Mouse (Mus musculus) liver, embryonic 15.5 days (tissue): ENCODE data around the gene Jph4. TPM values are rescaled to one million over a fixed set of nuclear protein-coding genes. Genes with fewer than 3 reads are reported as not detected.

Source experiments
- ATAC-seq: fragments of 200-750 bp; cut with Nextera tagmentation; 2 replicates; pipeline ENCODE4 v1.8.0; 2017; ENCODE audit warnings: moderate number of reproducible peaks, mild to moderate bottlenecking, moderate library complexity; ENCODE audit not compliant: insufficient read depth
- H3K27ac ChIP-seq: fragments of 300-500 bp; sonication (generic); replicated peaks from 2 replicates; pipeline ENCODE4 v1.5.1; 2015; ENCODE audit warnings: mild to moderate bottlenecking, inconsistent platforms
- H3K27me3 ChIP-seq: fragments of 300-500 bp; sonication (generic); 2 replicates; pipeline ENCODE4 v1.6.1; 2015; ENCODE audit warnings: mild to moderate bottlenecking, inconsistent platforms
- H3K36me3 ChIP-seq: fragments of 300-500 bp; sonication (generic); replicated peaks from 2 replicates; pipeline ENCODE4 v1.6.1; 2015; ENCODE audit warnings: moderate library complexity, mild to moderate bottlenecking, inconsistent platforms
- H3K4me1 ChIP-seq: fragments of 300-500 bp; sonication (generic); replicated peaks from 2 replicates; pipeline ENCODE4 v1.6.1; 2015; ENCODE audit warnings: inconsistent platforms
- H3K4me2 ChIP-seq: fragments of 300-500 bp; sonication (generic); 2 replicates; pipeline ENCODE4 v1.6.1; 2015; ENCODE audit warnings: moderate library complexity, mild to moderate bottlenecking, inconsistent platforms
- H3K4me3 ChIP-seq: fragments of 300-500 bp; sonication (generic); replicated peaks from 2 replicates; pipeline ENCODE4 v1.5.1; 2015; ENCODE audit warnings: mild to moderate bottlenecking, inconsistent platforms
- H3K9ac ChIP-seq: fragments of 300-500 bp; sonication (generic); 2 replicates; pipeline ENCODE4 v1.6.1; 2015; ENCODE audit warnings: moderate library complexity, mild to moderate bottlenecking, inconsistent platforms
- H3K9me3 ChIP-seq: fragments of 300-500 bp; sonication (generic); replicated peaks from 2 replicates; pipeline ENCODE4 v1.6.1; 2016; ENCODE audit warnings: inconsistent platforms
- WGBS: fragments of 180-500 bp; shearing (Covaris S2); methylation state at CpG from one replicate; pipeline ENCODE4 v1.1.7; 2015; ENCODE audit warnings: mixed read lengths; ENCODE audit not compliant: insufficient replicate concordance; 5-methylcytosine and 5-hydroxymethylcytosine counted together
- polyA plus RNA-seq: library from polyadenylated mRNA; unstranded; fragments of >200 nt; fragmentation: Nextera tagmentation; extraction: Ambion mirVana; gene quantifications from 2 replicates; pipeline ENCODE4 v1.2.1, GENCODE M21; 2015

Jph4 gene
- polyA plus RNA-seq, 1 experiment from 2014 or later = 0.02 TPM

DNA sequence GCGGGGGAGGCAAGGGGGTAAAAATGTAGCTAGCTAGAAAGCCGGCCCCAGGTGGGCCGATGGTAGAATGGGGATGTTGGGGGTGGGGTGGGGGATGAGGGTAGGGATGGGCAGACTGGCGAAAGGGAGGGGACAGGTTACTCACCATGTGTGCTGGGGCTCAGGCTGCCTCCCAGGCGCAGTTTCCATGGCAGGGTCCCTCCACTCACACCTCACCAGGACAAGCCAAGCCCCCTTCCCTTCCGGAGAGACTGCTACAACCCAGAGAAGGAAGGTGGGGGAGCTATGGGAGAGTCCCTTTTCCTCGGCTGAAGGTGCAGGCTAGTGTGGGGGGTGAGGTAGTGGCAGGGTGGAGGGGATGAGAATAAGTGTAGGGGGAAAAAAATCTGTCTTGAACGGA is 889 bp downstream of the Jph4 start:
- ATAC-seq = no peak

DNA sequence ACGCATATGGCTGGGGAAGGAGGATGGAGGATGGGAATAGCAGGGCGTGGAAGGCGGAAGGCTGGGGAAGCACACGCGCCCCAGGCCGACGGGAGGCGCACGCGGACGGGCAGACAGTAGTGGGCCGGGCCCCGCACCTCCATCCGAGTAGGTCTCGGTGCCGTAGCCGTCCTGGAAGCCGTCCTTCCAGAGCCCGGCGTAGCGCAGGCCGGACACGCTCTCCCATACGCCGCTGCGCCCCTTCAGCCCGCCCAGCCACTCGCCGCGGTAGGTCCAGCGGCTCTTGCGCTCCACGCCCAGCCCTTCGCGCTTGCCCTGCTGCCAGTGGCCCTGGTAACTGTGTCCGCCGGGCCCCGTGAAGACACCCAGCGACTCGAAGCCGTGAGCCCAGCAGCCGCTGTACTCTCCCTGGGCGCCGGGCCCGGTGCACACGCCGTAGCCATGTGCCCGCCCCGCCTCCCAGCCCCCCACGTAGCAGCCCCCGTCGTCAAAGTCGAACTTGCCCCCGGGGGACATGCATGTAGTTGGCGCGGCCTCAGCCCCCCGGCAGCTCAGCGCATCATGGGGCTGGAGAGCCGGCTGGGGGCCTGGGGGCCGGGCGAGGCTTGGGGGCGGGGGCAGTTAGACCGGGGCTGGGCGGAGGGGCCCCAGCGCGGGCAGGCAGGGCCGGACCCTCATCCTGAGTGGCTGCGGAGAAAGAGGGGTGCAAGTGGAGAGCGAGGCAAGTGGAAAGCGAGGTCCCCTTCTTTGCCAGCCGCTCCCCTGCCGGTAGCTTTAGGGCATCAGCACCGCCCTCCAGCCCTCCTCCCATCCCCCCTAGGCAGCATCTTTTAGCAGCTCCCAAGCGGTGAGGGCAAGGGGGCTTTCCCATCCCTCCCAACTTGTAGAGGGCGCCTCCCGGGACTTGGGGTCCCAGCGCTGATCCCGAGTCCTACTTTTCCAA is 1.7 kb downstream of the Jph4 start:
- H3K9ac ChIP-seq = no peak overlapping the region
- H3K27me3 ChIP-seq = peaks cover 85% of the 10 kb centered on the region
- no peaks in the 10 kb centered on the region for H3K36me3 ChIP-seq
- peak overlapping the region; percentile 47 for H3K4me3 ChIP-seq
- ATAC-seq = no peak
- 1% methylated on average over 75 of the region's 78 CpGs for WGBS
- H3K4me1 ChIP-seq = peaks cover 11% of the 10 kb centered on the region
- no peaks in the 10 kb centered on the region for H3K9me3 ChIP-seq
- H3K27ac ChIP-seq = no peak overlapping the region
- H3K4me2 ChIP-seq = peak overlapping the region; percentile 67

More for the DNA sequence above, 889 bp downstream of the Jph4 start:
- 5% methylated on average over 8 of the region's 8 CpGs for WGBS
- Histone ChIP-seq H3K9ac (no peak overlapping the region), H3K36me3 (no peaks in the 10 kb centered on the region), H3K4me3 (no peak overlapping the region), H3K4me2 (no peak overlapping the region), H3K27ac (no peak overlapping the region), H3K27me3 (peaks cover 77% of the 10 kb centered on the region), H3K9me3 (no peaks in the 10 kb centered on the region), H3K4me1 (peaks cover 11% of the 10 kb centered on the region)

DNA sequence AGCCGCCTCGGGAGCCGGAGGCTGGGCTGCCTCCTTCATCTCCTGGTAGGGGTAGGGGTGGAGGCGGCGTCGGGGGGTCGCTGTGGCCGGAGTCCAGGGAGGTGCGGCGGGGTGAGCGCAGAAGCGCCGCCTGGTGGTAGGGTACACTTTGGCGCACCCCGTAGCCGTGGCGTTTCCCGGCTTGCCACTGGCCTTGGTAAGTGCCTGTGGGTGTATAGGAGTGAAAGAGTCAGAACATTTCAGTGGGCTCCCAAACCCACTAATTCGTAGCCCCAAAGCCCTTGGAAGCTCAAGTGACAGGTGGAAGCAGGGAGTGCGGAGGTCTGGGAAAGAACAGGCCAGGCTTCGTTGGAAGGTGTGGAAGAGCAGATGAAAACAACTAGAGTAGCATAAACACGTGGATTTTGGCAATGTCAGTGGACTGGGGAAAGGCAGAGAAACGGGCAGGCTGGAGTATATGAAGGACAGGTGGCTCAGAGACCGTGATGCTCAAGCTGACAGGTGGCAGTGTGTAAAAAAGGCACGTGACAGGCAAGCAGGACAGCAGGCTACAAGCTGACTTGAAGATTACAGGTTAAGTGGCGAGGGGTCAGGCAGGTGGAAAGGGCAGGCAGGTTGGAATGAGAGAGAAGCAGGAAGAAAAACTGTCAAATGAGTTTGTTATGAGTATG is 2.6 kb downstream of the Jph4 start:
- H3K4me1 ChIP-seq = peaks cover 11% of the 10 kb centered on the region
- H3K27ac ChIP-seq = no peak overlapping the region
- no peaks in the 10 kb centered on the region for H3K36me3 ChIP-seq
- H3K4me3 ChIP-seq = peak overlapping the region; percentile 47; the same call in 1 of the 2 replicates
- peaks cover 94% of the 10 kb centered on the region for H3K27me3 ChIP-seq
- no peaks in the 10 kb centered on the region for H3K9me3 ChIP-seq
- 7% methylated on average over 26 of the region's 26 CpGs for WGBS
- ATAC-seq = no peak
- no peak overlapping the region for H3K4me2 ChIP-seq
- H3K9ac ChIP-seq = no peak overlapping the region

DNA sequence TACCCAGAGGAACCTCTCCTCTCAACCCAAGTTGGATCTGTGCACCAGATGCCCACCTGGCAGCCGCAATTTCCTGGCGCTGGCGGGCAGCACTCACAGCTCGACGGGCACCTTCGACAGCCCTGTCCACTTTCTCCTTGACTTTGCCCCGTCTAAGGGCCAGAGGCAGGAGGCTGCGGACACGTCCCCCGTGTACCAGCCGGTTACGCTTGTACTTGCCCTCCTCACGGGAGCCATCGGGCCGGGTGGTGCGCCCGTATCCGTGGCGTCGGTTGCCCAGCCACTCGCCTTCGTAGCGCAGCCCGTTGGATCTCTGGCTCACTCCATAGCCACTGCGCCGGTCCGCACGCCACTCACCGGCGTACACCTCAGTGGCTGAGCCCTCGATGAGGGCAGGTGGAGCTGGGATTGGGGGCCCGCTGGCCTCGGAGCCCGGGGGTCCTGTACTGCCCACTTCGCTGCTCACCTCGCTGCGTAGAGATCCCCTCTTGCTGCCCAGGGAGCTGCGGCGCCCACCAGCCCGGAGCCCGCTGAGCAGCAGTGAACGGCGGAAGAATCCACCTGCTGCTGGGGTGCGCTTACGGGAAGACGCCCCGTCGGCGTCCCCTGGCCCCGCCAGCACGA is 3.3 kb downstream of the Jph4 start:
- Histone ChIP-seq H3K9me3 (no peaks in the 10 kb centered on the region), H3K9ac (no peak overlapping the region), H3K27me3 (peaks cover 100% of the 10 kb centered on the region), H3K4me2 (no peak overlapping the region), H3K27ac (no peak overlapping the region), H3K4me3 (no peak overlapping the region), H3K36me3 (no peaks in the 10 kb centered on the region), H3K4me1 (peaks cover 11% of the 10 kb centered on the region)
- WGBS = 67% methylated on average over 51 of the region's 51 CpGs
- ATAC-seq = no peak

DNA sequence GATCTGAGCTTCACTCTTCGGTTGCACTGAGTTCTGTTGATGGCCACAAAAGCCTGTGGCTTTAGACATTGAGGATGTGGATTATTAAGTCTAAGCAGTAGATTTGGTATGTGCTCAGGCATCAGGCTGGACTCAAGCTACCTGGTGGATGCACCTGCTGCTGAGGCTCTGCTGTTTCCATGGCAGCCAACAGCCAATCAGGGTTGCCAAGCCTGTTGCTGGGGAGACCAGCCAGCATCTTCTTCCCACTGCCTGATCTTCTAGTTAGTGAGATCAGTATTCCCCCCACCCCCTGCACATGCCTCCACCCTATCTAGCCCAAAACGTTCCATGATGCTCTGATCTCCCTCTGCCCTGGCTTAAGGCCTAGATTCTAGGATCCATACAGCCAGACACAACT is 5.0 kb downstream of the Jph4 start:
- Histone ChIP-seq H3K9me3 (no peaks in the 10 kb centered on the region), H3K4me2 (no peak overlapping the region), H3K4me3 (no peak overlapping the region), H3K27me3 (peaks cover 91% of the 10 kb centered on the region), H3K27ac (no peak overlapping the region), H3K36me3 (no peaks in the 10 kb centered on the region), H3K4me1 (peaks cover 15% of the 10 kb centered on the region), H3K9ac (no peak overlapping the region)
- WGBS = 43% methylated on average over 2 of the region's 2 CpGs
- no peak for ATAC-seq

DNA sequence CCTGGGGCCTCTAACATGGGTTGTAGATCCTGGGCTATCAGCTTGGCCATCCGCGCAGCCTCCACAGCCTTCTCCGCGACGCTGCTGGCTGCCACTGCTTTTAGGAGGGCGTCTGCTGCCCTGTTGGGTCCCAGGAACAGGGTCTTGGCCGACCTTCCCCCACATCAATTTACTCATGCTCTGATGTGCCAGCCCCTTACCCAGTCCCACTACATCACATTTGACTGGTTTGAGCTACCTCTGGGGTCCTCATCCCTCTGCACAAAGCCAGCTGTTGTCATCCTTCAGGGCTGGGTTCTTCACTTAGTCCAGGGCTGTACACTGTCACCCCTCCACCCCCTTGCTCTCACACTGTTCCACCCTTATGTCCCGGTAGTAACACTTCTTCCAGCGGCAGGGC is 6.7 kb downstream of the Jph4 start:
- peaks cover 30% of the 10 kb centered on the region for H3K4me1 ChIP-seq
- no peak overlapping the region for H3K4me3 ChIP-seq
- 22% methylated on average over 9 of the region's 9 CpGs for WGBS
- ATAC-seq = no peak
- no peak overlapping the region for H3K9ac ChIP-seq
- H3K36me3 ChIP-seq = no peaks in the 10 kb centered on the region
- H3K4me2 ChIP-seq = no peak overlapping the region
- H3K27ac ChIP-seq = no peak overlapping the region
- peaks cover 74% of the 10 kb centered on the region for H3K27me3 ChIP-seq
- H3K9me3 ChIP-seq = no peaks in the 10 kb centered on the region

DNA sequence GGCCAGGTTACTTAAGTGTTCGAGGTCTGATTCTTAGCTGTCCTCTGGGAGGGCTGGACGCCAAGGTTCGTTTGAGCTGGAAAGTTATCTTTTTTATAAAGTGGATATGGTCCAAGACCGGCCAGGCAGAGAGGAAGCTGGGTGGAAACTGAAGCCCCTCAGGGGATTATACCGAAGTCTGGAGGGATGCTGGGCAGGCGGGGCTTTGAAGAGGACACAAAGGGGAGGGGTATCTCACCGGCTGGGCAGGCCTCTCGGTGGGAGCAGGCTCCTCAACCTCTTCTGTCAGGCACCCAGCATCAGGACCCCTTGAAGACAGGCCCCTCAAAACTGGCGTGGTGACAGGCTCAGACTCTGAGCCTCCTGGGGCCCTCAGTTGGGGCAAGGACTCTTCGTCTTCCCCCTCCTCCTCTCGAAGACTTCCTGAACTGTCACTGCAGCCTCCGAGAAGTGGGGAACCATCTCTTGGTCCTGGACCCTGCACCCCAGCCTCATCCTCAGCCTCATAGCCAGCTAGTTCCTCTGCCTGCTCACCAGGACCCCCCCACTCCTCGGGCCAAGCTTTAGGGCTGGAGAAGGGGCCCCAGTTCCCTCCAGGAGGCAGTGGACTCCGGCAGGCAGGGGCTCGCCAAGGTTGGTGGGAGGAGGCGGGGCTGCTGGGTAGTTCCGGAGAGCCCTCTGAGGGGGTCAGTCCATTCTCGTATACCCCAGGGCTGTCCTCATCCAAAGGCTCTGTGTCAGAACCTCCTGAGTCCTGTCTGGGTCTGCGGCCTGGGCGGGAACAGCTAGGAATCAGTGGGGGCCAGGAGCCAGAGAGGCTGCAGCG is 7.5 kb downstream of the Jph4 start:
- WGBS = 20% methylated on average over 21 of the region's 21 CpGs
- Histone ChIP-seq H3K36me3 (no peaks in the 10 kb centered on the region; the same call in 1 of the 2 replicates), H3K4me3 (no peak overlapping the region), H3K4me2 (no peak overlapping the region), H3K4me1 (peaks cover 24% of the 10 kb centered on the region), H3K27ac (no peak overlapping the region), H3K27me3 (peaks cover 66% of the 10 kb centered on the region), H3K9me3 (no peaks in the 10 kb centered on the region), H3K9ac (no peak overlapping the region)
- ATAC-seq = no peak

DNA sequence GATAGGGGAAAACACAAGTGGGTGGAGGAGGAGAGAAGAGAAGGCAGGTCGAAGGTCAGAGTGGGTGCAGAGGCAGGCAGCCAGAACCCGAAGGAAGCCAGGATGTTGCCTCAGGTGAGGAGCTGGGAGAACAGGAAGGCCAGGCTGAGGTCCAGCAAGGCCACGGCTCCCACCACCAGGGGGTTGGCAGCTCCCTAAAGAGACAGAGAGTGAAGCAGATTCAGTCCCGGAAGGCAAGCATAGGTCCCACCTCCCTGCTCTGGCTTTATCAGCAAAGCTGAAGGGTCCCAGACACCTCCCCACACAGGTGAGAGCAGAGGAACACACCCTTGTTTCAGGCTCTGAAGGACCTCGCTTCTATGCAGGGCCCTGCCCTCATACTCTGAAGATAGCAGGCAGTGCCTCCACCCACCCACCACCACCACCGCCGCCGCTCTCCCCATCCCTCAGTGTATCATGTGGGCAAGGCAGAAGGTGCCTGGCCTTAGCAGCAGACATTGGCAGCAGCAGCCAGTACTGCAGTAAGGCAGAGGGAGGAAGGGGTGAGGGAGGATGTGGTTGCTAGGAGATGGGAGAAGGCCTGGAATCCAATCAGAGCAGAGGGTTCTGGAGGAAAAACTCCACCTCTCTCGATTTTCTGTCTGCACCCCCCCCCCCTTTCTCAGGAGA is 8.4 kb downstream of the Jph4 start:
- H3K4me1 ChIP-seq = peaks cover 24% of the 10 kb centered on the region
- H3K9ac ChIP-seq = no peak overlapping the region
- H3K4me2 ChIP-seq = no peak overlapping the region
- no peak overlapping the region for H3K4me3 ChIP-seq
- 23% methylated on average over 9 of the region's 9 CpGs for WGBS
- H3K9me3 ChIP-seq = no peaks in the 10 kb centered on the region
- H3K27ac ChIP-seq = no peak overlapping the region
- peaks cover 5% of the 10 kb centered on the region; the same call in 1 of the 2 replicates for H3K36me3 ChIP-seq
- peaks cover 57% of the 10 kb centered on the region for H3K27me3 ChIP-seq
- no peak for ATAC-seq

DNA sequence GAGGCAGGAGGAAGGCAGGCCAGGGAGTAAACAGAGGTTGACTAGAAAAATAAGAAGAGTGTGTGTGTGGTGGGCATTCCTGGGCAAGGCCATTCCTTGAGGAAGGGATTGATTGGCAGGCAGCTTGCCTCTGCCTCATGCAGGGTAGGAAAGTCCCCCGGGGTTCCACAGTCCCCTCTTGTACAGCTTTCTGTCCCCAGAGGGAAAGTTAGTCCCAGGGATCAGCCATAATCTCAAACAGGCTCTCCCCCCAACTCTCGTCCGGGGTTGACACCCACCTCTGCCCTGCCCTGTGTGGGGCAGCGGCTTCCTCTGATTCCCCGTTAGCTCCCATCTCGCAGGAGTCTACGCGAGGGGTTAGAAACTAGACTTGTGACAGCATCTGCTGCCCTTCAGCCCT is 9.7 kb downstream of the Jph4 start:
- Histone ChIP-seq H3K36me3 (peaks cover 8% of the 10 kb centered on the region), H3K4me3 (no peak overlapping the region), H3K9ac (no peak overlapping the region; the same call in 1 of the 2 replicates), H3K27me3 (peaks cover 43% of the 10 kb centered on the region), H3K9me3 (no peaks in the 10 kb centered on the region), H3K27ac (peak overlapping the region; percentile 78), H3K4me2 (peak overlapping the region; percentile 89), H3K4me1 (peaks cover 24% of the 10 kb centered on the region)
- no peak for ATAC-seq
- WGBS = 76% methylated on average over 8 of the region's 8 CpGs
